Mouse (Mus musculus): ENCODE measurements around the gene Tmc3. TPM values are rescaled to one million over a fixed set of nuclear protein-coding genes. Genes with fewer than 3 reads are reported as not detected.

Tmc3 gene
- polyA plus RNA-seq, 1 experiment = 0.67 TPM

DNA sequence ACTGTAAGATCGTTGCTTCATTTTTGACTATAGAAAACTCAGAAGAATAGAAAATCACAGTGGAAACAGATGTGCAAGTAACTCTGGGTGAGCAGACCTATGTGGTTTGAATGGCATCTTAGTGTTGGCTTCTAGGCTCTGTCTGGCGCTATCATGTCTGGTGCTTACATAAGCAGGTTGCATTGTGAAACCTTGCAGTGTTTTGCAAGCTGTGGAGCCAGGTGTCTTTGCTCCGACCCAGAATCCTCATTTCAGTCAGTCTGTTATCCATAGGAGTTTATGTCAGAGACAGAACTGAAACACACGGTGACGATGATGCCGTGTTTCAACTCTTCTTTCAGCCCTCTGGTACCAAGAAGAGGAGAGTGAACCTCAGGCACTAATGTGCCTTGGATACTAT is 49.1 kb downstream of the Tmc3 start:
- Histone ChIP-seq H3K4me3 (ENCODE audit: insufficient read depth, low read length) (no peak overlapping the region), H3K27ac (ENCODE audit: insufficient read depth, low read depth, low read length) (no peak overlapping the region), H3K4me1 (ENCODE audit: control insufficient read depth, insufficient read depth, low read length) (peaks cover 26% of the 10 kb centered on the region)
- TF ChIP-seq POLR2A (IDR thresholded peaks at IDR 0.05; ENCODE audit: borderline replicate concordance, low read depth, low read length) (no peak), CTCF (IDR thresholded peaks at IDR 0.05; ENCODE audit: low read depth, low read length) (no peak)

DNA sequence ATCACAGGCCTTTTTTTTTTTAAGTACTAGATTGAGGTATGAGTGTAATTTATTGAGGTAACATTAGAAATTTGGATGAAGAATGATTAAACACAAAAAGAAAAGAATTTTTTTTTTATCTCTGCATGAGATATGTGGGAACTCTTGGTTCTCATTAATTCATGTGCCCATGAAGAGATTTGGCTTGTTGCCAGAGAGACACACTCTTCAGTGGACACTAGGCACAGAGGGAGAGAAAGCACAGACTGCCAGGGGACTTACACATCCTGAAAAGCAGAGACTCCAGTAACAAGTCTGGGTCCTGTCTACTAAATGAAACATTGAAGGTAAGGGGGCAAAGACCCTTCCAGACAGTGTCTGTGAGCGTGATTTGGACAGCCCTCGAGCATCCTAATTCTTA is 51.0 kb downstream of the Tmc3 start:
- no peak for TF ChIP-seq POLR2A (IDR thresholded peaks at IDR 0.05; ENCODE audit: borderline replicate concordance, low read depth, low read length)
- TF ChIP-seq CTCF (IDR thresholded peaks at IDR 0.05; ENCODE audit: low read depth, low read length) = no peak
- Histone ChIP-seq H3K4me3 (ENCODE audit: insufficient read depth, low read length) (no peak overlapping the region), H3K4me1 (ENCODE audit: control insufficient read depth, insufficient read depth, low read length) (peaks cover 29% of the 10 kb centered on the region), H3K27ac (ENCODE audit: insufficient read depth, low read depth, low read length) (no peak overlapping the region)

DNA sequence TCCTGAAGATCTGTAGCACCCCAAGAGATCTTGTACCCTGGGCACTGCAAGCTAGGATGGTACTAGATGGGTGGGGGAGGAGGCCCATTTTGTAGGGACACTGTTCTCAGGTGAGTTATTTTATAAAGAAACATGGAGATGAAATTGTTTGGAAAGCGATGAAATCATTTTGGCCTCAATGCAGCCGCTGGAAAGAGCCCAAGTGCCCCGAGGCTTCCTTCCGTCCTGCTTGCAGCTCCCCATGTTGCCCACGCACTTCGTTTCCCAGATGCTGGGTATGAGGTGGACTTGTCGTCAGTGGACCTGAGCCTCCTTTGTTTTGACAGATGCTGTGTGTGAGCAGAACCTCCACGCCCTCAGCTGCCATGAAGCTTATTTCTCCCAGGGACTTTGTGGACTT is 51.7 kb downstream of the Tmc3 start:
- Histone ChIP-seq H3K4me3 (ENCODE audit: insufficient read depth, low read length) (no peak overlapping the region), H3K4me1 (ENCODE audit: control insufficient read depth, insufficient read depth, low read length) (peaks cover 26% of the 10 kb centered on the region), H3K27ac (ENCODE audit: insufficient read depth, low read depth, low read length) (no peak overlapping the region)
- TF ChIP-seq CTCF (IDR thresholded peaks at IDR 0.05; ENCODE audit: low read depth, low read length) (no peak), POLR2A (IDR thresholded peaks at IDR 0.05; ENCODE audit: borderline replicate concordance, low read depth, low read length) (no peak)

DNA sequence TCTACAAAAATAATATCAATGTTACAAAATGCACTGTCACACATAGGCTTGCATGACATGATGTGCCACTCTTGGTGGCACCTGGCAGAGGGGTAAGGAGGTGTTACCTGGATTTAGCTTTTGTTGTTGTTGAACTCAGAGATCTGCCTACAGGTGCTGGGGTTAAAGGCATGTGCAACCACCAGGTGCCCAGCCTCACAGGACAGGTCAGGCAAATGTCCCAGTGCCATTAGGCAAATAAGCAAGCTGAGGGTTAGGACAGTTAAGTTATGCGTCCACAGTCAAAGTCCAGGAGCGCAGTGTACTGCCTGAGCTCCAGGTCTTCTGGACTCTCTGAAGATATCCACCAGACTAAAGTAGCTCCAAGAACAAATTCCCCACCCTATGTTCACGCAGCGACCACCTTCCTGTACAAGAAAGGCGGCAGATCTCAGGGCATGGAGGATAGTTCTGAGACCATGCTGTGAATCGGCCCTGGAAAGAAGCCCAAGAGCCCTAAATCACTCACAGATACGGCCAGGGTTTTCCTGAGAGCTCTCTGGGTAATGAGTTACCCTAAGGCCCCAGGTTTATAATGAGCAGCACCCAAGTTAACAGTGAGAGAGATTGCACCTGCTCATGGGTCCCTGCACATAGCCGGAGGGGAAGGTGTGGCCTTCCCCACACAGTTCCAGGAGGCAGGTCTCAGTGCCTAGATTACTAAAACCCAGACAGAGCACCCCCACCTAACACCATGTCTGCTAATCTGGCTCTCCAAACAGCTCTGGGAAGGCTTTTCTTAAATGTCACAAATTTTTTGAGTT is 53.3 kb downstream of the Tmc3 start:
- peaks cover 20% of the 10 kb centered on the region for H3K4me1 ChIP-seq (ENCODE audit: control insufficient read depth, insufficient read depth, low read length)
- TF ChIP-seq POLR2A (IDR thresholded peaks at IDR 0.05; ENCODE audit: borderline replicate concordance, low read depth, low read length) (no peak), CTCF (IDR thresholded peaks at IDR 0.05; ENCODE audit: low read depth, low read length) (no peak)
- no peak overlapping the region for H3K27ac ChIP-seq (ENCODE audit: insufficient read depth, low read depth, low read length)
- H3K4me3 ChIP-seq (ENCODE audit: insufficient read depth, low read length) = no peak overlapping the region

DNA sequence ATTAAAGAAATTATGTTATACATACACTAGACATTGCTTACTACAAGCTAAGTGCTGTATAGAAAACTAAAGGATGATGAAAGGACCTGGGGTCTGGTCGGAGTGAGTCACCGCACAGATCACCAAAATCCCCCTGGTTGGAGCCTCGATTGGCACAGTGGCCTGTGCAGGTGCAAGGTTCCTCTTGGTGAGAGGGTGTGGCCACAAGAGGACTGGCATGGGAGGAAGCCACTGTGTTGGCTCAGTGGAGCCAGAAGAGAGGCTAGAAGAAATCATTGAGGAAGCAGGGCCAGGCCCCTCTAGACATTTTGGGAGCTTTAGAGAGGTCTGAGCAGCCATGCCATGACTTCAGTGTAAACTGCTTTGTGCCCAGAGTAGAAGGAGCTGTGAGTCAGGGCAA is 54.4 kb downstream of the Tmc3 start:
- Histone ChIP-seq H3K27ac (ENCODE audit: insufficient read depth, low read depth, low read length) (no peak overlapping the region), H3K4me1 (ENCODE audit: control insufficient read depth, insufficient read depth, low read length) (peaks cover 9% of the 10 kb centered on the region), H3K4me3 (ENCODE audit: insufficient read depth, low read length) (no peak overlapping the region)
- no peak for TF ChIP-seq CTCF (IDR thresholded peaks at IDR 0.05; ENCODE audit: low read depth, low read length)
- TF ChIP-seq POLR2A (IDR thresholded peaks at IDR 0.05; ENCODE audit: borderline replicate concordance, low read depth, low read length) = no peak

DNA sequence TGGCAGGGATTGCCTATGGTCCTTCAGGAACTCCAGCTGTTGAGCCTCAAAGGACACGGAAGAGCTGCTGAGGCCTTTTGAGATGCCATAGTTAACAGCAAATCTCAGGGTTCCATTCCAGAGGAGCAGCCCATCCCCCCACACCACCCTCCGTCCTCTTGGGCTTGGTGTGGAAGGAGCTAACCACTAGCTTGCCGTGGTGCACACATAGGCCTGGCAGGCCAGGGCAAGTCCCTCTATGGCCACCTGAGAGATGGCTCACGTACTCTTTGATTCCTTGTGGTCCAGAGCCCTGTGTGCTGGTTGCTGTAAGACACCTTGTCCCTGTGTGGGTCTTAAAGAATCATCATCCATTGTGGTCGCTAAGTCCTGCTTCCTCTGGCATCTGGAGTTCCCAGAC is 55.9 kb downstream of the Tmc3 start:
- TF ChIP-seq POLR2A (IDR thresholded peaks at IDR 0.05; ENCODE audit: borderline replicate concordance, low read depth, low read length) (no peak), CTCF (IDR thresholded peaks at IDR 0.05; ENCODE audit: low read depth, low read length) (no peak)
- Histone ChIP-seq H3K27ac (ENCODE audit: insufficient read depth, low read depth, low read length) (no peak overlapping the region), H3K4me1 (ENCODE audit: control insufficient read depth, insufficient read depth, low read length) (peaks cover 11% of the 10 kb centered on the region), H3K4me3 (ENCODE audit: insufficient read depth, low read length) (no peak overlapping the region)

DNA sequence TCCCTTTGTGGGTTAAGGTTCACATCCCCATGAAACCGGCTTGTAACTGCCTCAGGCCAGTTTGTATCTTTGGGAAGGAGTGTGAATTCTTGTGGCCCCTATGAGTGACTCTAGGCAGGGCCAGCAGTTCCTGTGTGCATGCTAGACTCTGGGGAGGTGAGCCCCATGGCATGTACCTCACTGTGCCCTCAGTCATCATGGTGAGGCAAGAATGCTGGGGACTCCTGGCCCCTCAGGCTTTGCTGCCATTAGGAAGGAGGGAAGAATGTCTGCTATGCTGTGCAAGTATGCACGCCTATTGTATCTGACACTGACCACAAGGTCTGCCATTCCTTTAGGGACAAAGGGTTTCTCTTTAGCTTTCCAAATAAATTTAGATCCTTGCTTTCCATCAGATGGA is 56.4 kb downstream of the Tmc3 start:
- TF ChIP-seq CTCF (IDR thresholded peaks at IDR 0.05; ENCODE audit: low read depth, low read length) = no peak
- peaks cover 17% of the 10 kb centered on the region for H3K4me1 ChIP-seq (ENCODE audit: control insufficient read depth, insufficient read depth, low read length)
- no peak overlapping the region for H3K4me3 ChIP-seq (ENCODE audit: insufficient read depth, low read length)
- no peak overlapping the region for H3K27ac ChIP-seq (ENCODE audit: insufficient read depth, low read depth, low read length)

DNA sequence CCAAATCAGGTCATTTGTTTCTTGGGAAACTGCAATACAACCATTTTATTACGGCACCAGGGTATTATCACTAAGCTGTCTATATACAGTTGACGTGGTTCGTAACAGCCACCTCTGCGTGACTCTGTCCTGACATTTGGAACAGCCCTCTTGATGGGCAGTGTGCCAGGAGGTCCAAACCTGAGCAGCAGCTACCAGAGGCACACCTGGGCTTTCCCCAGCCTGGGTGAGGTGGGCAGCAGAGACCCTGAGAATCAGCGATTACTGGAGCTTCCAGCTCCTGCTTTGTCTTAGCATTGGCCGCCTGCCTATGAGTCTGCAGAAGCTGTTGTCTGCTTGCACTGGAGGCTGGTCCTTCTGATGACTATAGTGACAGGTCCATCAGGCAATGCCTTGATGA is 58.9 kb downstream of the Tmc3 start:
- TF ChIP-seq CTCF (IDR thresholded peaks at IDR 0.05; ENCODE audit: low read depth, low read length) (no peak), POLR2A (IDR thresholded peaks at IDR 0.05; ENCODE audit: borderline replicate concordance, low read depth, low read length) (no peak)
- Histone ChIP-seq H3K4me3 (ENCODE audit: insufficient read depth, low read length) (no peak overlapping the region), H3K4me1 (ENCODE audit: control insufficient read depth, insufficient read depth, low read length) (peaks cover 38% of the 10 kb centered on the region), H3K27ac (ENCODE audit: insufficient read depth, low read depth, low read length) (no peak overlapping the region)

DNA sequence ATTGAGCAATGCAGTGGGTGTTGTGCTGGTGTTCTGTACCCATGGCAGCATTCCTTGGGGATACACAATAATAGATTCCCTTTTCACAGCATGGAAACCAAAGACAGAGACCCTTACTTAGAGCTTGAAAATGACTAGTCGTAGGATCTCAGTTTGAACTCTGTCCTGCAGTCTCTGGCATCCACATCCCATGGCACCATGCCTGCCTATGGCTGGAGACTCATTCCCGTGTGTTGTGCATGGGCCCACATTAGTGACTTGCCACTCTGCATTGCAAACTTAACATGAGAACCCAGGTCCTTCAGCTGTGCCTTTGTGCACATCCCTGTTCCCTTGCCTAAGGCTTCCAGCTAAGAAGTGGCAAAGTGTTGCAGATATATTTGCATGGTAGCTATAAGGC is 60.0 kb downstream of the Tmc3 start:
- Histone ChIP-seq H3K4me3 (ENCODE audit: insufficient read depth, low read length) (no peak overlapping the region), H3K27ac (ENCODE audit: insufficient read depth, low read depth, low read length) (peak overlapping the region; percentile 55; the same call in 1 of the 2 replicates), H3K4me1 (ENCODE audit: control insufficient read depth, insufficient read depth, low read length) (peaks cover 46% of the 10 kb centered on the region)
- TF ChIP-seq CTCF (IDR thresholded peaks at IDR 0.05; ENCODE audit: low read depth, low read length) = no peak
- no peak for TF ChIP-seq POLR2A (IDR thresholded peaks at IDR 0.05; ENCODE audit: borderline replicate concordance, low read depth, low read length)

DNA sequence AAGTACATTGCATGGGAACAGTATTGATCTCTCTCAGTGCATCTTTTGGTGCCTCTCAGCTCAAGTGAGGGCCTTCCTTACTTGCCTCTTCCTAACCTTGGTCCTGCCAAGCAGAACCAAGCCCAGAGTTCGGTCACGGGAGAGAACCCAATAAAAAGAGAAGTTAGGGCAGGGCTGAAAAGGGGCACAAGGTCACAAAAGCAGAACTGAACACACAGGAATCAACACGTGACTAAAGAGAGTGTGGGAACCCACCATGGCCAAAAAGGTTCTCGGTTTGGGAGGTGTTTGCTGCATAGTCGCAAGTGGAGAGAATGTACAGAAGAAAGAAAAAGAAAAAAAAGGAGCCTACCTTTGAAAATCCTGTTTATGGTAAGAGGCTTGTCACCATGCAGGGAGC is 60.7 kb downstream of the Tmc3 start:
- H3K4me3 ChIP-seq (ENCODE audit: insufficient read depth, low read length) = no peak overlapping the region
- peak overlapping the region; percentile 78 for H3K27ac ChIP-seq (ENCODE audit: insufficient read depth, low read depth, low read length)
- peaks cover 54% of the 10 kb centered on the region for H3K4me1 ChIP-seq (ENCODE audit: control insufficient read depth, insufficient read depth, low read length)
- TF ChIP-seq POLR2A (IDR thresholded peaks at IDR 0.05; ENCODE audit: borderline replicate concordance, low read depth, low read length) (no peak), CTCF (IDR thresholded peaks at IDR 0.05; ENCODE audit: low read depth, low read length) (no peak)

Measured in bone marrow macrophage, adult 2 months (primary cell).